Mouse (Mus musculus) left cerebral cortex, adult 8-10 months (tissue): ENCODE results near the gene Prlh. TPM values are rescaled to one million over a fixed set of nuclear protein-coding genes. Genes with fewer than 3 reads are reported as not detected.

Experiments used
- DNase-seq, 2 experiments: peaks; one replicate each; pipeline ENCODE4 v3.0.0; 2022; ENCODE audit warnings: low spot score in 2 of 2
- total RNA-seq, 4 experiments: library from RNA; stranded (reverse); gene quantifications; 2 replicates each; pipeline ENCODE4 v1.2.4; 2022

The Prlh gene
- total RNA-seq, result not detected

DNA sequence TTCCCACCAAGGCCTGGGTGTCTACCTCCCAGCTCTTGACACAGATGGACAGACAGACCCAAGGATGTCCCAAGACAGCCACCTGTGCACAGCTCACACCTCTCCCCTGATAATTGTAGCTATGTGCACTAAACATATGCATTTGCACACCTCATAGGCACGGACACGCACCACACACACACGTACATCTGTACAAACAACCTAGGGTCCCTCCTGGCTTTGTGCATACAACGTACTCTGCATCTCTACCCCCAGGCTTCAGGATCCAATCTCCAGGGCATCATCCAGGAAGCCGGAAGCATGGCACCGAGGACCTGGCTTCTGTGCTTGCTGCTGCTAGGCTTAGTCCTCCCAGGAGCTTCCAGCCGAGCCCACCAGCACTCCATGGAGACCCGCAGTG lies at the start of gene Prlh:
TSS of gene Prlh (plus strand) at position 301 of the 400 bp plus-strand sequence.
- no peak for DNase-seq

DNA sequence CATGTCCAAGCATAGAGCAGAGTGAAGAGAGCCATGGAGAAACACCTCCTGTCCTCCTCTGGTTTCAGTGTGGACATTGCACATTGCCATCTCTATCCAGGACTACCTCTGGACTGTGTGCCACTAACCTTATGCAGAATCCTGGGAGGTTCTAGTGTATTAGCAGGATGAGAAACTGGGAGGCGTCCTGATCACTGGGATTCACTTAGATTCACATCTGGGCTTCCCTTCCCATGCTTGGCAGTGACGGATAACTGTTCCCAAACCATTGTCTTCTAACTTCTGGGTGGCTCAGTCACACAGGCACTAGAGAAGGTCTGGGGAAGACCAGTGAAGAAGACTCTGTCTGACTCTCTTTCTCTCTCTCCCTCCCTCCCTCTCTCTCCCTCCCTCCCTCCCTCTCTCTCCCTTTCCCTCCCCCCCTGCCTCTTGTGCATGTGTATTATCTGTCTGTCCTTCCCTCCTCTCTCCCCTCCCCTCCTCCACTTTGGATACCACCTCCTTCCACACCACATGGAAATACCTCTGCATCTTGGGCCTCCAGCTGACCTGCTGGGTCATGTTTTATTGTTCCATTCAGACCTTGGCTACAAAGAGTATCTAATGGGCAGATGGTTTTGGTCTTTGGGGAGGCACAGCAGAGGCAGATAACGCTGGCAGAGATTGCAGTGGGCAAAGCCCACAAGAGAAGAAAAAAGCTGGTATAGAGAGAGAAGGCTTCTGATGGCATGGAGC lies 49.5 kb upstream of the Prlh start:
- no peak for DNase-seq

DNA sequence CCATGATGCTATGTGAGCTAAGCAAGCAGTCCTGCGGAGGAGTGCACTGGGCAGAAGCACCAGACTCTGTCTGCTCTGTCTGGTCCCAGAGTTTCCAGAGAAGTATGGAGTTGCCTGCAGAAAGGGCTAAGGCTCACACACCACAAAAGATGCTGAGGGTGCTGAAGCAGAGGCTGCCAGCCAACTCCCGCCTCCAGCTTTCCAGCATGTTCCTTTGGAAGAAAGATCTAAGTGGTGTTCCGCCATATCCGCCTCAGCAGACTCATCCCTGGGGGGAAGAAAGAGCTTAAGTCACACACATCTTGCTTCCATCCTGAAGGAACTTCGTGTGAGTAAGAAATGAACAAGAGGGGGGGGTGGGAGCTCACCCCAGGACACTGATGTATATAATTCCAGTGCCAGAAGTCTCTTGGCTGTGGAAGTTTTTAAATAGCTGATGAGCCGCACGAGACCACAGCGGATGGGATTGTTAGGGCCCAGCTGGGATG lies 48.9 kb upstream of the Prlh start:
- peak; percentile 38 to 86 for DNase-seq

DNA sequence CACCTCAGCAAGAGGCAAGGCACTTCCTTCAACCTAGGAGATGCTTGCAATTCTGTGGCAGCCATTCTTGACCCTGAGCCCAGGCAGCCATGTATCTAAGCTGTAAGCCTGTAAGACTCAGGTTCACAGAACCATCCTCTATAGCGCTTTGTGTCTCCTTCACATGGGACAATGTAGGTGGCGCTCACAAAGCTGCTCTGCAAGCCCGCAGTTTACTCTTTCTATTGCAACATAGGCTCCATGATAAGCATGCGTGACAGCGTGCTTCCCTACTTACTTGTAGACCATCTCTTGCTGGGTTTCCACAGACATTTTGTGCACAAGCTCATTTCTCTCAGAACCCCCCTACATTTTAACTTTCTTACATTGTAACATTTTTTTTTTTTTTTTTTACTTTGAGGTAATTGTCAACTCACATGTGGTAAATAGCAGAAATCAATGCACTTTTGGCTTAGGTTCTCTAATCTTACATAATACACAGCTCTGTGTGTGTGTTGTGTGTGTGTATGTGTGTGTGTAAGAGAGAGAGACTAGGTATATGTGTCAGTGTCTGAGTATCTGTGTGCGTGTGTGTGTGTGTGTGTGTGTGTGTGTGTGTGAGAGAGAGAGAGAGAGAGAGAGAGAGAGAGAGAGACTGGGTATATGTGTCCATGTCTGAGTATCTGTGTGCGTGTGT lies 48.0 kb upstream of the Prlh start:
- no peak for DNase-seq

DNA sequence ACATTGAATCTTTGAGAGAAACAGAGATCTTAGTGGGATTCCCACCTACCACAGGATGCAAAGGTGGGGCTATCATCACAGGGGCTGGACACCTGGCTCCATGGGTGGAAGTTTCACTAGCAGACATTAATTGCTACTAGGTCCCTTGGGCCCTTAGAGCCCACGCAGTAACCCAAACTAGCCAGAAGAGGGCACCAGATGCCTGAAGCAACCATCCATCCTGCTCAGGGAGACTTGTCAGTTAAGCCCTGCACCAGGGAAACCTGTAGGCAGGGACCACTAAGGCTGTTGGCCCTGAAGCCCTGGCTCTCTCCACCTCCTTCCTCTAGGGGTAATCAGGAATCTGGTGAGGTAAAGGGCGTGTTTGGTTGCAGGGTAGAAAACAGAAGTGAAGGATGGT lies 46.6 kb upstream of the Prlh start:
- no peak for DNase-seq

DNA sequence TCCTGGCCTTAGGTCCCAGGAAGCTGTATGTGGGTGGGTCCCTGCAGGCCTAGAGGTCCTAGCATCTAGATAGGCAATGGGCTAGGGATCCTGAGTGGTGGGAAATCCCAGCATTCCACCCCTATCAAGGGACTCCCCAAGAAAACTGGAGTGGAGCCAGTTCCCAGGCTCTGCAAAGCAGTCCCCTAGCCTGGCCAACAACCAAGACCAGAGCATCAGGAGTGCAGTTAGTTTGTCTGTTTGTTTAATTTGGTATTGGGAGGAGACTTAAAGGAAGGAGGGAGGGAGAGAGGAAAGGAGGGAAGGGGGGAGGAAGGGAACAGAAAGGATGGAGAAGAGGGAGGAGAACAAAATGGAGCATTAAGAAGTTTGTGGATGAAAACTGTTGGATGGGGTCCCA lies 43.7 kb upstream of the Prlh start:
- no peak for DNase-seq

DNA sequence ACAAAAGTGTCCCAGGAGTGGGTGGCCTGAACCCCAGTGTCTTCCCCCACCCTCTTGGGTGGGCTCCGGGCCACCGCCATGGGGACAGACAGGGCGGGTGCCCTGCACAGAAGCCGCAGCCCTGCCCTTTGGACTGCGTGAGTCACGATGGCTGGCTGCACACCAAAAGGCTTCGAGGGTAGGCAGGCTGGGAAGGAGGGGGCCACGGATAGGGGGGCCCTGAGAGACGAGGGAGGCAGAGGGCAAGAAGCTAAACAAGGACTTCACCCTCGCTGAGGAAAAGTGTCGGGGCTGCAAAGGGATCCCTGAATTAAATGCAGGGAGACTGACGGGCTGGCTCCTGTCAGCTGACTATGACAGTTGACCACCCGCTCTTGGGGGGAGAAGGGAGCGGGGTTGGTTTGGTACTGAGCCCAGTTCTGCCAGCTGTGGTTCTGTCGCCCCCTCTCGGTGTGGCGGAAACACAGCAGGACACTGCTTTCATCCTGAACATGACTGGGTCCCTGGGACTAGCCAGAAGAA lies 43.2 kb upstream of the Prlh start:
- DNase-seq, result no peak

DNA sequence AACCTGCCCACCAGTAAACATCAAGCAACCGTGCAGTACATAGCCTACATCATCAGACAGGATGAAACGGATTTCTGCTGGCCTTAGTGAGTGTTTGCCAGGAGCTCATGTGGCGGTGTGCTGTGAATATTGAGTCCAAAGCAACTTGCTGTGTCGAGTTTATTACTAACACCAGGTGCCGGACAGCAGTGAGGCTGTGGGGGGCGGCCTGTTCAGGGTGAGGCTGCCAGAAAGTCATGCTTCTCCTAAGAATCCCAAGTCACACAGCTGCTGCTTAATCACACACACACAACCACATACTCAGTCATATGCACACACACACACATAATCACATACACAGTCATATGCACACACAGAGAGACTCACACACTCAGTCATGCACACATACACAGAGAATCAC lies 39.7 kb upstream of the Prlh start:
- DNase-seq, result no peak

DNA sequence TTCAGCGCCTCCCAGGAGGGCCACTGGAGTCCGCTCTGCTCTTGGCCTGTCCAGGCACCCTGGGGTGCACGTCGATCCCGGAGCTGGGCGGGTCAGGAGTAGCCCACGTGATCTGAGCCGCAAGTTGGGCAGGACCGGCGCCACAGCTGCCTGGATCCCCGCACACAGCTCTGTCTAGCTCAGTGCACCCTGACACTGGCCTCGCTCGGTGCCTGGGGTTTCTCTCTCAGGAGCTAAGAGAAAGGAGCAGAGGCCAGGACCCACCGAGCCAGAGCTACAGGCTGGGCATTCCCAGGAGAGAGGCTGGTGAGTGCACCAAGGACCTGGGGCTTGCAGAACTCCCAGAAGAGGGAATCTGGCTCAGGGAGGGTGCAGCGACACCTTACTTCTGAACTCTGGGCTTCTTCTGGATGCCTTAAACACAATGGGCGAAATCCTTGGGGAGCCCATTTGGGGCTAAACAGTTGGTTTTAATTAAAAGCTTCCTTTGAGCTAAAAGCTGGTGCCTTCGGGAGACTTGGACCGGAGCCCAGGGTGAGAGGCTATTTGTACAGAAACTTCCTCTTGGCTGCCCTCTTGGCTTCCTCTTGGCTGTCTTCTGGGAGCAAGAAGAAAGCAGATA lies 37.8 kb upstream of the Prlh start, which contains the start of gene Mlph:
TSS of gene Mlph (plus strand) at position 138 of the 622 bp plus-strand sequence.
- no peak for DNase-seq

DNA sequence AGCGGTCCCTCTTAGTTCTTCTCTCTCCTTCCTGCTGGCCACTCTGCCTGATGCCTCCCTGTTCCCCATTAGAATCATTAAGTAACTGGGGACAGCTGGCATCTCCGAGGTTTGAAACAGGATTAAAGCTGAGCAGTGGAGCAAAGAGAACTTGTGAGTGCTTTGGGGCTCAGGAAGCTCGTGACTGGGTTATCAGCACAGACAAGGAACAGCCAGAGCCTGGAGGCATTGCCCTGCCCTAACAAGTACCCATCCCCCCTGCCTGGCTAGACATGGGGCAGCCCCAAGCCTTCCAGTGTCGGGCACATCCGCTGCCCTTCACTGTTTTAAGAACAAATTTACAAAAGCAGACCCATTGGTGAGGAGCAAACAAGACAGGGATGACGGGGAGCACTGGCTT lies 35.4 kb upstream of the Prlh start:
- no peak for DNase-seq

DNA sequence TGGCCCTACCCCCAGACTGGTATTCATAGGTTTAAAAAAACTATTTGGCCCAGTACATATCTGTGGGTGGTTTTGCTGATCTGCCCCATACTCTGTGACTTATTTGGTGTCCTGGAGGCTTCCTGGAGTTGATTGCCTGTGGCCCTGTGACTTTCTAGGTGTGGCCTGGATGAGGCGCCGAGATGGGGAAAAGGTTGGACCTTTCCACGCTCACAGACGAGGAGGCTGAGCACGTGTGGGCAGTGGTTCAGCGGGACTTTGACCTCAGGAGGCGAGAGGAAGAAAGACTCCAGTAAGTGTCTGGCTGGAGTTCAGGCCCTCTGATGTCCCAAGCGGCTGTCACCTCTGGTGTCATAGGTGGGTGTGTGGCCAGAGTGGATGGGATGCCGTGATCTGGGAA lies 31.2 kb upstream of the Prlh start:
- DNase-seq, result no peak

DNA sequence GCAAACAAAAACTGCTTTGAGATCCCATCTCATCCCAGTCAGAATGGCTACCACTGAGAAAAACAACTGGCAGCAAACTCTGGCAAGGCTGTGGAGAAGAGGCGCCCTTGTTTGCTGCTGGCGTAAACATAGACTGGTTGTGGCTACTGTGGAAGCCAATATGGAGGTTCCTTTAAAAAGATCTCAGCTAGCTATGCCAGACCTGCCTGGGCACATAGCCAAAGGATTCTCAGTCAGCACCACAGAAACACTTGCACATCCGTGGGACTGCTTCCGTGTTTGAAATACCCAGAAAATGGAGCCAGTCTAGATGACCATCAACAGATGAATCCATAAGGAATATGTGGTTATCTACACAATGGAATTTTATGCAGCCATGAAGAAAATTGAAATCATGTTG lies 26.9 kb upstream of the Prlh start:
- DNase-seq, result no peak

DNA sequence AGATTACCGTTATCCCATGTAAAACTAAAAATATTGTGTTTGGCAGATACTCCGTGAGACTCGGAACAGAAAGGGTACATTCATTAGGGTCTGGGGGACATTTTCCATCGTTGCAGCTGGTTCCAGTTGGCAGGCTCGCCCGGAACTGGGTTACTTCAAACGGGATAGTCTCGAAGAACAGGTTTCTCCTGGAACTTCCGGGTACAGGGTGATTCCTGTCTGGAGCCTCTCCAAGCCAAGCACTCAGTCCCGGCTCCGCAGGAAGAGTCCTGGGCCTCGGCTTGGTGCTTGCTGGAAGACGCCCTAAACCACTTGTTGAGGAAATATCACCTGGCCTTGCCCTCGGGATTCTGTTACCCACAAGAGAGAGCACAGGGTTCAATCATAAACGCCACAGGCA lies 25.6 kb upstream of the Prlh start:
- DNase-seq, result no peak

DNA sequence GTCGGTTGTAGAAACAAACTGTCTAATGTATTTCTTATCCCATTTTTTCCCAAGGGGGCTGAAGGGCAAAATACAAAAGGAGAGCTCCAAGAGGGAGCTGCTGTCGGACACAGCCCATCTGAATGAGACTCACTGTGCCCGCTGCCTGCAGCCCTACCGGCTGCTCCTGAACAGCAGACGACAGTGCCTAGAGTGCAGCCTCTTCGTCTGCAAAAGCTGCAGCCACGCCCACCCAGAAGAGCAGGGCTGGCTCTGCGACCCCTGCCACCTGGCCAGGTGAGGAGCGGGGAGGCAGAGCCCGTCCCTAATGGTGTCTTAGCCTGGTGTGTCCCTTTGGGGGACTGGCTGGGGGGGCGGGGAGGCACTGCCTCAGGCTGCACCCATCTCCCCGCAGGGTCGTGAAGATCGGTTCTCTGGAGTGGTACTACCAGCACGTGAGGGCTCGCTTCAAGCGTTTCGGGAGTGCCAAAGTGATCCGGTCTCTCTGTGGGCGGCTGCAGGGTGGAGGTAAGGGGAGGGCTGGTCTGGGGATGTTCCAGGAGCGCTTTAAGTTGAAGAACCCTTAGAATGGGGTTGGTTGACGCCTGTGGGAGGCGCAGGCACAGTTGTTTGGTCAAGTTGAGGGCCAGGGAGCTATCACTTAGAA lies 24.9 kb upstream of the Prlh start:
- no peak for DNase-seq

DNA sequence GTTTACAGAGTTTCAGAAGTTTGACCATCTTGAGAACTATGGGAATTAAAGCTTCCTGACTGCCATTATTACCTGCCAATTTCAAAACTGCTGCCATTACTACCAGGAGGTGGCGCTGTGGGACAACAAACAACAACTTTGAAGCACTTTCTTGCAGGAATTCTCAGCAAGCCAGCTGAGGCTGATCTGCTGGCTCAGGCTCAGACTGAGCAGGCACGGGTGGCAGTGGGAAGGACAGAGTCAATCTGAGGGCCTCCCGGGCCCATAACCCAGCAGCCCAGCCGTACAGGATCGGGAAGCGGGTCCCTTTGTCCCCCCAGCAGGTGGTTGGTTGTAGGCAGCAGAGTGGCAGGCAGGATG lies 24.4 kb upstream of the Prlh start:
- peak; percentile 69 for DNase-seq

DNA sequence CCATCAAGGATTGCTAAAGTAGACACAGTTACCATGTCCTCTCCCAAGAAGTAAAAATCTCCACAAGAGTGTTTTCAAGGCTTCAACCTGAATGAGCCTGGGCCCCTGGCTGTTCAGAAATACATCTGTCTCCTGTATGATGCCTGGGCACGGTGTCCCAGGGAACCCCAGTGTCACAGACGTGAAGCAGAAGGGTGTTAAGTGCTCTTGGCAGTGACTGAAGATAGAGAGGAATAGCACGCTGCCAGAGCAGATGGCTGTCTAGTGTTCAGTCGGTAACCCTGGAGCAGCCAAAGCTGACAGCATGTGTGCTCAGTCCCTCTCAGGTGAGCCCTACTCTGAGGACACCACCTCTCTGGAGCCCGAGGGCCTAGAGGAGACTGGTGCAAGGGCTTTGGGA lies 19.9 kb upstream of the Prlh start:
- no peak for DNase-seq

DNA sequence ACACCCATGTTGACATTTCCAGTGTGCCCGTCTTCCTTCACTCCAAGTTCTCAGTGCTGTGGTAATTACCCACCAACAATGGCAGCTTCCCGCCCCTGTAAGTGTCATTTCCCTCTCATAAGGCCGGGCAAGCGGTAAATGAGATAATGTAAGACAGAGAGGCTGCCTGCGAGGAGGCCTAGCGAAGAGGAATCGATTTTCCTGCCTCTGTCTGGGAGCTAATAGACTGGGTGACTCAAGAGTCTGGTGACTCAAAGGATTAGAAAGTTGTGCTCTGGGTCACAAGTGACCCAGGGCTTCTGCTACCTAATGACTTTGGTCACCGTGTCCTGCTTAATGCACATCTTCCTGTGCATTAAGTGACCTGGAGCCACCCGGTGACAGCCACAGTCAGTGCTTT lies 15.9 kb upstream of the Prlh start:
- no peak for DNase-seq

DNA sequence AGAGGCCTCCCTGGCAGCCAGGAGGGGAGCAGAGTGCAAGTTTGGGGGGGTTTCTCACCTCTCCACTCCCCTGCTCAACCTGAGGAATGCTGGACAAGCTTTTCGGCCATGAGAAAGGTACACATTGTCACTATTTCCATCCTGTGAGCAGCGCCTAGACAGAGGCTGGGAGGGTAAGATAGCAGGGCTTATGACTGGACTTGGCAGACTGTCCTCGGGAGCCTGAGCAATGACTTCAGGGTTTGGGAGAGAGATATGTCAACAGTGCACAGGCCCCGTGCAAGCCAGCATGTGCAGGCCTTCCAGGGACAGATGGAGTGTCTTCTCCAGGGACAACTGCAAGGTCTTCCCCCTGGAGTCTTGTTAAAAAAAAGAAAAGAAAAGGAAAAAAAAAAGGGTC lies 12.9 kb upstream of the Prlh start:
- no peak for DNase-seq

DNA sequence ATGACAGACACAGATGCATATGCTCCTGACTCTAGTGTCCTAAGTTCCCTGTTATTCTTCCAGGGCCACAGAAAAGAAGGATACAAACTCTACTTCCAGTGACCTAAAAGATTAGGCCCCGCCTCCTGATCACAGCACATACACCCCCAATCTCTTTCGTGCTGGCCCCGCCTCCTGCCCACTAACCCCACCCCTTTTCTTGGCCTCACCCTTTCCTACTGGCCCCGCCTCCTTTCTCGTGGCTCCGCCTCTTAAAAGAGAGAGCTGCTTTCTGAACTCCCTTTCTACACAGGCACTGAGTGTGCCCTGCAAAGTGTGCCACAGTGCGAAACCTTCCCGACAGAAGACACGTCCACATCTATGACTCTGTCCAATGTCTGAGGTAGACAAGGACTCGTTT lies 7.7 kb upstream of the Prlh start:
- no peak for DNase-seq

DNA sequence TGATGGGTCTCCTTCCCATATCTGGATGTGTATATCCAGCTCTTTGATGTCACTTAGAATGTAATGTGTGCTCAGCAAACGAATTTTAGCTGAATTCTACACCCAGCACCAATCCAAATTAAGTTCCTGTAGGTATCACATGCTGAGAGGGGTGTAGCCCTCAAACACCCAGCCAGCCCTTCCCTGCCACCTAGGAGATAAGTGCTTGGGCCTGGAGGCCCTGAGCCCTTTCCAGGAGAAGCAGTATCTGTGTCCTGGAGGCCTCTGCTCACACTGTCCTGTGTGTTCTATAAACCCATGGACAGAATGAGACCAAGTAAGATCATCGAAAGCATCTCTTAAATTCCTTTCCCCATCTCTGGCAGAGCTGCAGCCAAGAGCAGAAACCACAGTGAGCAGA lies 5.7 kb upstream of the Prlh start:
- no peak for DNase-seq

DNA sequence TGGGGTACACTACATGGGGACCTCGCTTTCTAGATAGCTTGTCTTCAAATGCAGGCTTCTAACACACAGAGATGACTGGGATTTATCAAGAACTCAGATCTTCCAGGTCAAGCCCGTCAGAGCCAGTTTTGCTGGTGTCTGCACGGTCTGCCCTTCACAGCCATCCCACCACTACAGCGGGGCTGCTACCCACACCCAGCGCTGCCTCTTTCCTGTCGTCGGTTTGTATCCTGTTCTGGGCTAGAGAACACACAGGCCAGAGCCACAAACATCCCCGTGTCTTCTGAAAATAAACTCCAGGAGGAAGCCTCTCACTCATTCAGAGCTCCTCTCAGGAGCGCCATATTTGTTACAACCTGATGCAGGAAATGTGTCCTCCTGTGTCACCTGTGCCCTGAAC lies 3.6 kb upstream of the Prlh start:
- no peak for DNase-seq

DNA sequence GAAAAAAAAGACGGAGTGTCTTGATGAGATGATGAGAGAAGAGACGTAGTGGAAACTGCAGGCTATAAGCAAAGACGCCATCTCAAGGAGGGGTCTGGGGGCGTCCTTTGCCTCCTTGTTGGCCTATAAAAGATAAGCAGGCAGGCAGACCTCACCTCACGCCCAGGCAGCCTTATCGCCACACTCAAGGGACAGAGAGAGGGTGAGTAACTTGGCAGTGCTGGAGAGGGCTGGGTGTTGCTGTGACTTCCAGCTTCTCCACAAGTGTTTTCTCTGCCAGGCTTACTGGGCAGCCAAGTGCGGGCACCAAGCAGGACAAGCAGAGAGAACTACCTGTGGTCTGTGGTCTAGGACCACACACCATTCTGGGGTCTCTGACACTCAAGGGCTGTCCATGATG lies 1.2 kb upstream of the Prlh start:
- DNase-seq, result no peak
